Mouse (Mus musculus) cerebellum, adult 8-10 months (tissue): ENCODE results near the gene Cfd.

Source experiments
- DNase-seq: peaks from one replicate; pipeline ENCODE4 v3.0.0; 2022

Cfd gene

GRCm38 (mm10) chr10:79890670-79891069 lies at the start of gene Cfd:
Cfd (plus strand) TSS chr10:79890853.
- DNase-seq, result no peak

- no peak for DNase-seq
Measured at GRCm38 (mm10) chr10:79842322-79842721, 48.3 kb upstream of the Cfd start.

- DNase-seq, result no peak
Measured at GRCm38 (mm10) chr10:79843476-79843875, 47.2 kb upstream of the Cfd start.

- DNase-seq, result no peak
Measured at GRCm38 (mm10) chr10:79846553-79846952, 44.1 kb upstream of the Cfd start.

GRCm38 (mm10) chr10:79849941-79850628 lies 40.6 kb upstream of the Cfd start:
- no peak for DNase-seq

GRCm38 (mm10) chr10:79851653-79852052 lies 39.0 kb upstream of the Cfd start:
- no peak for DNase-seq

GRCm38 (mm10) chr10:79852107-79852789 lies 38.4 kb upstream of the Cfd start:
- no peak for DNase-seq

GRCm38 (mm10) chr10:79852827-79853226 lies 37.8 kb upstream of the Cfd start:
- DNase-seq, result no peak

- DNase-seq, result peak; percentile 85
Measured at GRCm38 (mm10) chr10:79853392-79853791, 37.3 kb upstream of the Cfd start.

GRCm38 (mm10) chr10:79853860-79854795 lies 36.5 kb upstream of the Cfd start, which contains the start of gene Ptbp1:
Ptbp1 (plus strand) TSS chr10:79854427.
- DNase-seq, result peak; percentile 99

GRCm38 (mm10) chr10:79854801-79855541 lies 35.7 kb upstream of the Cfd start:
- peak; percentile 68 for DNase-seq

- DNase-seq, result no peak
Measured at GRCm38 (mm10) chr10:79855558-79856184, 35.0 kb upstream of the Cfd start.

GRCm38 (mm10) chr10:79856280-79856679 lies 34.4 kb upstream of the Cfd start:
- DNase-seq, result no peak

GRCm38 (mm10) chr10:79856704-79857451 lies 33.8 kb upstream of the Cfd start:
- DNase-seq, result no peak

- DNase-seq, result no peak
Measured at GRCm38 (mm10) chr10:79857452-79857811, 33.2 kb upstream of the Cfd start.

GRCm38 (mm10) chr10:79857894-79858293 lies 32.8 kb upstream of the Cfd start:
- DNase-seq, result no peak

GRCm38 (mm10) chr10:79858416-79859074 lies 32.1 kb upstream of the Cfd start:
- no peak for DNase-seq

GRCm38 (mm10) chr10:79859116-79859515 lies 31.5 kb upstream of the Cfd start:
- no peak for DNase-seq

- DNase-seq, result no peak
Measured at GRCm38 (mm10) chr10:79860079-79860911, 30.4 kb upstream of the Cfd start.
